Mouse (Mus musculus): ENCODE measurements around the gene Mtfmt. TPM values are rescaled to one million over a fixed set of nuclear protein-coding genes. Genes with fewer than 3 reads are reported as not detected.

The Mtfmt gene
- total and polyA plus RNA-seq, 3 experiments: 8.3 to 27.9 (median 16.0) TPM

DNA sequence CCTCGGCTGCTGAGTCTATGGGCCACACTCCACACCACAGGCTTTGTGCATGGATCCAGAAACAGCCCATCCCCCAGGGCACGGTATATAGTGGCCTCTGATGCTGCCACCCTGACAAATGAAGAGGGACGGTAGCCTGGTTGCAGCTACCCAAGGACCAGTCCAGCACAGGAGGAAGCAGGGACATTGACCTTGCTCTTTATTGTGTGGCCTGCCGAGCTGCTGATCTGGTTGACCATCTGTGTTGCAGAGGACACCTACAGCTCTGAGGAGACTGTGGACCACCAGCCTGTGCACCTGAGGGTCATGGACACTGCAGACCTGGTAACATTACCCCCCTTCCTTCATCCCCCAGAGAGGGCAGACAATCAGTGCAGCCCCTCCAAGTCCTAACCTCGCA is 28.3 kb upstream of the Mtfmt start:
- ATAC-seq (ENCODE audit: extremely low read depth, insufficient number of reproducible peaks, low FRiP score, poor library complexity, severe bottlenecking): no peak
- Histone ChIP-seq H3K36me3 (replicated peaks) (no peaks in the 10 kb centered on the region), H3K27me3 (ENCODE audit: insufficient read depth, low read length) (peaks cover 45% of the 10 kb centered on the region), H3K9me3 (replicated peaks) (no peaks in the 10 kb centered on the region), H3K4me3 (ENCODE audit: low read depth, low read length) (no peak overlapping the region), H3K4me1 (ENCODE audit: insufficient read depth, low read depth, low read length) (no peaks in the 10 kb centered on the region)
- DNase-seq (ENCODE audit: low spot score): no peak
- TF ChIP-seq GATA1 (IDR thresholded peaks at IDR 0.05; ENCODE audit: borderline replicate concordance, low read length) (no peak), GATA2 (IDR thresholded peaks at IDR 0.05; ENCODE audit: borderline replicate concordance, low read depth, low read length) (no peak), CTCF (IDR thresholded peaks at IDR 0.05; ENCODE audit: low read depth, low read length) (no peak), TAL1 (conservative IDR thresholded peaks at IDR 0.05; ENCODE audit: low read depth, low read length) (no peak), POLR2AphosphoS5 (IDR thresholded peaks at IDR 0.05; ENCODE audit: insufficient replicate concordance, low read depth, low read length) (no peak)

GRCm38 (mm10) chr9:65407861-65408260 is 27.7 kb upstream of the Mtfmt start:
- H3K9me3 ChIP-seq (replicated peaks): no peaks in the 10 kb centered on the region
- ATAC-seq (ENCODE audit: extremely low read depth, insufficient number of reproducible peaks, low FRiP score, poor library complexity, severe bottlenecking) (no peak), DNase-seq (ENCODE audit: low spot score) (no peak)
- TF ChIP-seq GATA2 (IDR thresholded peaks at IDR 0.05; ENCODE audit: borderline replicate concordance, low read depth, low read length): no peak
- H3K27me3 ChIP-seq (ENCODE audit: insufficient read depth, low read length): peaks cover 45% of the 10 kb centered on the region
- H3K4me1 ChIP-seq (ENCODE audit: insufficient read depth, low read depth, low read length): no peaks in the 10 kb centered on the region
- no peaks in the 10 kb centered on the region for H3K36me3 ChIP-seq (replicated peaks)
- no peak overlapping the region for H3K4me3 ChIP-seq (ENCODE audit: low read depth, low read length)

- TF ChIP-seq GATA1 (IDR thresholded peaks at IDR 0.05; ENCODE audit: borderline replicate concordance, low read length) (no peak), CTCF (IDR thresholded peaks at IDR 0.05; ENCODE audit: low read depth, low read length) (no peak), TAL1 (conservative IDR thresholded peaks at IDR 0.05; ENCODE audit: low read depth, low read length) (no peak), POLR2AphosphoS5 (IDR thresholded peaks at IDR 0.05; ENCODE audit: insufficient replicate concordance, low read depth, low read length) (no peak), GATA2 (IDR thresholded peaks at IDR 0.05; ENCODE audit: borderline replicate concordance, low read depth, low read length) (no peak)
- Histone ChIP-seq H3K36me3 (replicated peaks) (no peaks in the 10 kb centered on the region), H3K9me3 (replicated peaks) (no peaks in the 10 kb centered on the region), H3K4me3 (ENCODE audit: low read depth, low read length) (no peak overlapping the region), H3K27me3 (ENCODE audit: insufficient read depth, low read length) (peaks cover 48% of the 10 kb centered on the region), H3K4me1 (ENCODE audit: insufficient read depth, low read depth, low read length) (no peaks in the 10 kb centered on the region)
- no peak for DNase-seq (ENCODE audit: low spot score)
- ATAC-seq (ENCODE audit: extremely low read depth, insufficient number of reproducible peaks, low FRiP score, poor library complexity, severe bottlenecking): no peak
Observed at GRCm38 (mm10) chr9:65408871-65409295, 26.7 kb upstream of the Mtfmt start.

DNA sequence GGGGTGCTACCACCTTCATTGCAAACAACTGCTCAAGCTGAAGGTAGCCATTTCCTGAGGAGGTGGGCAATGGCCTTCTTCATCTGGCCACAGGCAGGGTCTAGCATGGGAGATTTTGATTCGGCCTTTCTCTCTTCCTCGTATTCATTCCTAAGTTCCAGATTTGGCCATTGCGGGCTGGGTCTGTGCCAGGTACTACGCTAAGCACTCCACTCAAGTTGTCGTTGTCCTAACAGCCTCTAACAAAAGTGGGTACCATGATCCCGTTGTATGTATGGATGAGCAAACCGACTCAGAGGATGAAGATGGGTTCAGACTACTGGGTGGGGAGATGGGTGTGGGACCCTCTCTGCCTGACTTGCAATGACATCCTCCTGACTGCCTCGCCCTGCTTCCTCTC is 25.2 kb upstream of the Mtfmt start:
- Histone ChIP-seq H3K4me3 (ENCODE audit: low read depth, low read length) (no peak overlapping the region), H3K27me3 (ENCODE audit: insufficient read depth, low read length) (peaks cover 56% of the 10 kb centered on the region), H3K36me3 (replicated peaks) (no peaks in the 10 kb centered on the region), H3K4me1 (ENCODE audit: insufficient read depth, low read depth, low read length) (no peaks in the 10 kb centered on the region), H3K9me3 (replicated peaks) (no peaks in the 10 kb centered on the region)
- no peak for TF ChIP-seq TAL1 (conservative IDR thresholded peaks at IDR 0.05; ENCODE audit: low read depth, low read length)
- TF ChIP-seq GATA2 (IDR thresholded peaks at IDR 0.05; ENCODE audit: borderline replicate concordance, low read depth, low read length): no peak
- no peak for TF ChIP-seq POLR2AphosphoS5 (IDR thresholded peaks at IDR 0.05; ENCODE audit: insufficient replicate concordance, low read depth, low read length)
- no peak for TF ChIP-seq GATA1 (IDR thresholded peaks at IDR 0.05; ENCODE audit: borderline replicate concordance, low read length)
- no peak for TF ChIP-seq CTCF (IDR thresholded peaks at IDR 0.05; ENCODE audit: low read depth, low read length)
- ATAC-seq (ENCODE audit: extremely low read depth, insufficient number of reproducible peaks, low FRiP score, poor library complexity, severe bottlenecking) (no peak), DNase-seq (ENCODE audit: low spot score) (no peak)

GRCm38 (mm10) chr9:65411326-65411725 is 24.3 kb upstream of the Mtfmt start:
- no peak overlapping the region for H3K4me3 ChIP-seq (ENCODE audit: low read depth, low read length)
- no peaks in the 10 kb centered on the region for H3K4me1 ChIP-seq (ENCODE audit: insufficient read depth, low read depth, low read length)
- DNase-seq (ENCODE audit: low spot score): no peak
- H3K36me3 ChIP-seq (replicated peaks): no peaks in the 10 kb centered on the region
- TF ChIP-seq CTCF (IDR thresholded peaks at IDR 0.05; ENCODE audit: low read depth, low read length): no peak
- TF ChIP-seq POLR2AphosphoS5 (IDR thresholded peaks at IDR 0.05; ENCODE audit: insufficient replicate concordance, low read depth, low read length): no peak
- TF ChIP-seq GATA2 (IDR thresholded peaks at IDR 0.05; ENCODE audit: borderline replicate concordance, low read depth, low read length): no peak
- TF ChIP-seq TAL1 (conservative IDR thresholded peaks at IDR 0.05; ENCODE audit: low read depth, low read length): no peak
- no peak for TF ChIP-seq GATA1 (IDR thresholded peaks at IDR 0.05; ENCODE audit: borderline replicate concordance, low read length)
- H3K27me3 ChIP-seq (ENCODE audit: insufficient read depth, low read length): peaks cover 58% of the 10 kb centered on the region
- no peak for ATAC-seq (ENCODE audit: extremely low read depth, insufficient number of reproducible peaks, low FRiP score, poor library complexity, severe bottlenecking)
- no peaks in the 10 kb centered on the region for H3K9me3 ChIP-seq (replicated peaks)

- TF ChIP-seq POLR2AphosphoS5 (IDR thresholded peaks at IDR 0.05; ENCODE audit: insufficient replicate concordance, low read depth, low read length) (no peak), CTCF (IDR thresholded peaks at IDR 0.05; ENCODE audit: low read depth, low read length) (no peak), GATA1 (IDR thresholded peaks at IDR 0.05; ENCODE audit: borderline replicate concordance, low read length) (no peak)
- Histone ChIP-seq H3K9me3 (replicated peaks) (no peaks in the 10 kb centered on the region), H3K36me3 (replicated peaks) (no peaks in the 10 kb centered on the region), H3K4me1 (ENCODE audit: insufficient read depth, low read depth, low read length) (peaks cover 1% of the 10 kb centered on the region; the same call in 1 of the 2 replicates), H3K27me3 (ENCODE audit: insufficient read depth, low read length) (peaks cover 52% of the 10 kb centered on the region), H3K4me3 (ENCODE audit: low read depth, low read length) (no peak overlapping the region)
- DNase-seq (ENCODE audit: low spot score): no peak
- no peak for ATAC-seq (ENCODE audit: extremely low read depth, insufficient number of reproducible peaks, low FRiP score, poor library complexity, severe bottlenecking)
Observed at GRCm38 (mm10) chr9:65417738-65418137, 17.8 kb upstream of the Mtfmt start.

GRCm38 (mm10) chr9:65419633-65420032 is 15.9 kb upstream of the Mtfmt start:
- Histone ChIP-seq H3K4me1 (ENCODE audit: insufficient read depth, low read depth, low read length) (peaks cover 17% of the 10 kb centered on the region), H3K9me3 (replicated peaks) (no peaks in the 10 kb centered on the region), H3K4me3 (ENCODE audit: low read depth, low read length) (no peak overlapping the region), H3K27me3 (ENCODE audit: insufficient read depth, low read length) (peaks cover 52% of the 10 kb centered on the region), H3K36me3 (replicated peaks) (no peaks in the 10 kb centered on the region)
- TF ChIP-seq POLR2AphosphoS5 (IDR thresholded peaks at IDR 0.05; ENCODE audit: insufficient replicate concordance, low read depth, low read length) (no peak), GATA1 (IDR thresholded peaks at IDR 0.05; ENCODE audit: borderline replicate concordance, low read length) (no peak), CTCF (IDR thresholded peaks at IDR 0.05; ENCODE audit: low read depth, low read length) (no peak), TAL1 (conservative IDR thresholded peaks at IDR 0.05; ENCODE audit: low read depth, low read length) (no peak), GATA2 (IDR thresholded peaks at IDR 0.05; ENCODE audit: borderline replicate concordance, low read depth, low read length) (no peak)
- ATAC-seq (ENCODE audit: extremely low read depth, insufficient number of reproducible peaks, low FRiP score, poor library complexity, severe bottlenecking) (no peak), DNase-seq (ENCODE audit: low spot score) (no peak)
